Mouse (Mus musculus) T-cell, adult 2 months (primary cell): Measurements from ENCODE around the gene Myadml2.
"Not testable (repeated sequence)": the region's sequence is repeated elsewhere in the genome, so short reads cannot be mapped to it uniquely, and the experiment has no call there.

Experiments used
- DNase-seq: peaks from one replicate; pipeline ENCODE4 v3.0.0; 2022; ENCODE audit warnings: low spot score

Myadml2 gene

GRCm38 (mm10) chr11:120648001-120648476 lies at the start of gene Myadml2:
Gene Myadml2, minus strand, starts transcription at chr11:120648158.
- DNase-seq: no peak

GRCm38 (mm10) chr11:120697741-120698140 lies 49.8 kb upstream of the Myadml2 start:
- DNase-seq: no peak

GRCm38 (mm10) chr11:120696568-120696967 lies 48.6 kb upstream of the Myadml2 start:
- no peak for DNase-seq

- no peak for DNase-seq
Measured at GRCm38 (mm10) chr11:120695641-120696040, 47.7 kb upstream of the Myadml2 start.

- DNase-seq: no peak
Measured at GRCm38 (mm10) chr11:120695184-120695583, 47.2 kb upstream of the Myadml2 start.

- no peak for DNase-seq
Measured at GRCm38 (mm10) chr11:120693461-120693860, 45.5 kb upstream of the Myadml2 start.

- no peak for DNase-seq
Measured at GRCm38 (mm10) chr11:120692471-120693011, 44.6 kb upstream of the Myadml2 start.

- DNase-seq: no peak
Measured at GRCm38 (mm10) chr11:120689365-120689764, 41.4 kb upstream of the Myadml2 start.

- no peak for DNase-seq
Measured at GRCm38 (mm10) chr11:120686650-120687272, 38.8 kb upstream of the Myadml2 start.

- no peak for DNase-seq
Measured at GRCm38 (mm10) chr11:120684660-120685059, 36.7 kb upstream of the Myadml2 start.

GRCm38 (mm10) chr11:120684086-120684485 lies 36.1 kb upstream of the Myadml2 start:
- no peak for DNase-seq

- no peak for DNase-seq
Measured at GRCm38 (mm10) chr11:120683536-120683935, 35.6 kb upstream of the Myadml2 start.

GRCm38 (mm10) chr11:120682683-120683082 lies 34.7 kb upstream of the Myadml2 start:
- DNase-seq: no peak

GRCm38 (mm10) chr11:120679909-120680308 lies 32.0 kb upstream of the Myadml2 start:
- peak; percentile 19 for DNase-seq

GRCm38 (mm10) chr11:120676951-120677350 lies 29.0 kb upstream of the Myadml2 start:
- DNase-seq: no peak

GRCm38 (mm10) chr11:120675875-120676274 lies 27.9 kb upstream of the Myadml2 start:
- DNase-seq: not testable (repeated sequence)

GRCm38 (mm10) chr11:120673594-120674122 lies 25.7 kb upstream of the Myadml2 start:
- no peak for DNase-seq

GRCm38 (mm10) chr11:120672687-120673593 lies 25.0 kb upstream of the Myadml2 start, which contains the start of gene Aspscr1:
Gene Aspscr1, plus strand, starts transcription at chr11:120672973.
- DNase-seq: peak; percentile 94

GRCm38 (mm10) chr11:120666617-120667016 lies 18.7 kb upstream of the Myadml2 start:
- no peak for DNase-seq

GRCm38 (mm10) chr11:120665406-120665805 lies 17.4 kb upstream of the Myadml2 start:
- no peak for DNase-seq

GRCm38 (mm10) chr11:120663714-120664113 lies 15.8 kb upstream of the Myadml2 start:
- no peak for DNase-seq

- no peak for DNase-seq
Measured at GRCm38 (mm10) chr11:120662759-120663158, 14.8 kb upstream of the Myadml2 start.
